Comparison of ENCODE assay signal across 18 mouse cellular contexts in the genomic region with DNA sequence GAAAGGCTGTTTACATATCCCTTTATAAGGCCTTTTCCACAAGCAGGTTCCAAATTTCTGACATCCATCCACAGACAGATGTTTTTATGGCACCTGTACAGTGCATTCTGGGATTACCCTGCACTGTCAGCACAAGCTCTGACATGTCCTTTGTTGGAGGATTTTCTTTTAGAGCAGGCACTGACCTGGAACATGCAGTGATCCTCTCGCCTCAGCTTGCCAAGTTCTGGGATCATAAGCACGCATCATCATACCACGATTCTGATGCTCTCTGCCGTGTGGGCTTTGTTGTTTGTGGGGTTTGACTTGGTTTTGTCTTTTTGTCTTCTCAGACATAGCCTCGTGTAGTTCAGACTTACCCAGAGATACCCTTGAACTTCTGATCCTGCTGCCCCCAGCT.
DNase-seq lines count a peak whose midpoint lies in the region; ATAC-seq and TF ChIP-seq lines count a peak whose summit lies in the region.
"Had no signal": no experiment of that assay in that cellular context is flagged by ENCODE, and none has a peak within 500 bp of the region (broad histone marks: within the 10 kb centered on the region; RNA-seq: fewer than 3 reads in every experiment).

No protein-coding gene starts in this region.

- H3K4me2 ChIP-seq in limb, embryonic 14.5 days (replicated peaks; ENCODE audit: low read depth, low read length, severe bottlenecking) = no peak overlapping the region
- H3K4me2 ChIP-seq in forebrain, postnatal 0 days (ENCODE audit: low read depth) = no peak overlapping the region
- H3K4me2 ChIP-seq in neural tube, embryonic 15.5 days = no peak overlapping the region
- no peak overlapping the region for H3K4me2 ChIP-seq in intestine, embryonic 16.5 days (ENCODE audit: low read depth, low read length)
- H3K4me2 ChIP-seq: heart, embryonic 11.5 days; limb, embryonic 15.5 days had no signal

- TF ChIP-seq CTCF in forebrain, postnatal 0 days (IDR thresholded peaks at IDR 0.05; ENCODE audit: low read depth) = no peak

- TF ChIP-seq POLR2A in limb, embryonic 14.5 days (IDR thresholded peaks at IDR 0.05; ENCODE audit: borderline replicate concordance, extremely low read depth, insufficient read depth, insufficient read length) = no peak

- 74% methylated on average over 5 of the region's 5 CpGs for WGBS in limb, embryonic 14.5 days
- 81% methylated on average over 5 of the region's 5 CpGs for WGBS in limb, embryonic 10.5 days
- 34% methylated on average over 5 of the region's 5 CpGs for WGBS in forebrain, postnatal 0 days
- 75% methylated on average over 5 of the region's 5 CpGs for WGBS in midbrain, embryonic 10.5 days
- WGBS in neural tube, embryonic 15.5 days = 67% methylated on average over 5 of the region's 5 CpGs
- 75% methylated on average over 5 of the region's 5 CpGs for WGBS in intestine, embryonic 16.5 days

- H3K4me3 ChIP-seq in limb, embryonic 14.5 days (replicated peaks; ENCODE audit: low read length) = no peak overlapping the region
- H3K4me3 ChIP-seq in limb, embryonic 10.5 days = no peak overlapping the region
- no peak overlapping the region for H3K4me3 ChIP-seq in forebrain, postnatal 0 days (ENCODE audit: low read depth, low read length)
- no peak overlapping the region for H3K4me3 ChIP-seq in midbrain, embryonic 10.5 days
- H3K4me3 ChIP-seq in neural tube, embryonic 15.5 days (replicated peaks) = no peak overlapping the region
- H3K4me3 ChIP-seq in intestine, embryonic 16.5 days (ENCODE audit: low read length) = no peak overlapping the region
- H3K4me3 ChIP-seq: limb, embryonic 15.5 days had no signal

- H3K9ac ChIP-seq in limb, embryonic 14.5 days (ENCODE audit: low read depth, low read length, severe bottlenecking) = no peak overlapping the region
- no peak overlapping the region for H3K9ac ChIP-seq in forebrain, postnatal 0 days
- no peak overlapping the region for H3K9ac ChIP-seq in neural tube, embryonic 15.5 days (replicated peaks)
- H3K9ac ChIP-seq in intestine, embryonic 16.5 days (ENCODE audit: low read depth, low read length) = no peak overlapping the region
- H3K9ac ChIP-seq: limb, embryonic 15.5 days had no signal

- peak; percentile 14 for DNase-seq in limb, embryonic 14.5 days (ENCODE audit: low spot score)
- DNase-seq in limb, embryonic 10.5 days (ENCODE audit: low spot score) = no peak
- peak; percentile 31 for DNase-seq in forebrain, postnatal 0 days
- DNase-seq in midbrain, embryonic 10.5 days (ENCODE audit: low spot score) = no peak
- no peak for DNase-seq in left cerebral cortex, adult 11 months (ENCODE audit: low spot score)
- DNase-seq in thymus, postnatal 0 days (ENCODE audit: low spot score) = no peak
- DNase-seq: cerebellum, adult 8-10 months; gastrocnemius, postnatal 25 days; heart, postnatal 36 days; kidney, adult 18-20 months; kidney, postnatal 4 days; lung, adult 18-20 months; lung, postnatal 4 days; right cerebral cortex, postnatal 4 days had no signal

- ATAC-seq in limb, embryonic 14.5 days (ENCODE audit: low FRiP score, low read depth) = no peak
- no peak for ATAC-seq in forebrain, postnatal 0 days
- ATAC-seq in neural tube, embryonic 15.5 days (ENCODE audit: low FRiP score) = no peak
- ATAC-seq in intestine, embryonic 16.5 days = no peak

- no peak overlapping the region for H3K27ac ChIP-seq in limb, embryonic 14.5 days (replicated peaks; ENCODE audit: low read depth, low read length)
- H3K27ac ChIP-seq in limb, embryonic 10.5 days = no peak overlapping the region
- H3K27ac ChIP-seq in forebrain, postnatal 0 days (ENCODE audit: low read depth, low read length) = peak overlapping the region; percentile 92
- H3K27ac ChIP-seq in midbrain, embryonic 10.5 days (replicated peaks) = peak overlapping the region; percentile 84
- peak overlapping the region; percentile 88 for H3K27ac ChIP-seq in neural tube, embryonic 15.5 days (replicated peaks)
- no peak overlapping the region for H3K27ac ChIP-seq in intestine, embryonic 16.5 days (ENCODE audit: low read length)
- H3K27ac ChIP-seq: limb, embryonic 15.5 days had no signal

- H3K36me3 ChIP-seq in limb, embryonic 14.5 days (ENCODE audit: control insufficient read depth, insufficient read depth, low read length) = no peaks in the 10 kb centered on the region
- H3K36me3 ChIP-seq in limb, embryonic 10.5 days = no peaks in the 10 kb centered on the region
- no peaks in the 10 kb centered on the region; the same call in 1 of the 2 replicates for H3K36me3 ChIP-seq in forebrain, postnatal 0 days (ENCODE audit: insufficient read depth)
- H3K36me3 ChIP-seq in midbrain, embryonic 10.5 days = no peaks in the 10 kb centered on the region
- H3K36me3 ChIP-seq in neural tube, embryonic 15.5 days = no peaks in the 10 kb centered on the region
- no peaks in the 10 kb centered on the region for H3K36me3 ChIP-seq in intestine, embryonic 16.5 days (ENCODE audit: control insufficient read depth, insufficient read depth, low read length)
- H3K36me3 ChIP-seq: limb, embryonic 15.5 days had no signal

- no peaks in the 10 kb centered on the region for H3K27me3 ChIP-seq in limb, embryonic 14.5 days (ENCODE audit: control insufficient read depth, insufficient read depth, low read length)
- no peaks in the 10 kb centered on the region for H3K27me3 ChIP-seq in limb, embryonic 10.5 days (ENCODE audit: low read depth, poor library complexity, severe bottlenecking)
- no peaks in the 10 kb centered on the region for H3K27me3 ChIP-seq in forebrain, postnatal 0 days (ENCODE audit: insufficient read depth, low read length)
- H3K27me3 ChIP-seq in midbrain, embryonic 10.5 days (ENCODE audit: low read depth, poor library complexity, severe bottlenecking) = no peaks in the 10 kb centered on the region
- no peaks in the 10 kb centered on the region for H3K27me3 ChIP-seq in neural tube, embryonic 15.5 days (replicated peaks)
- no peaks in the 10 kb centered on the region for H3K27me3 ChIP-seq in intestine, embryonic 16.5 days (replicated peaks; ENCODE audit: control insufficient read depth, insufficient read depth, low read length)
- H3K27me3 ChIP-seq: limb, embryonic 15.5 days had no signal

- no peaks in the 10 kb centered on the region for H3K9me3 ChIP-seq in limb, embryonic 14.5 days (ENCODE audit: control insufficient read depth, low read length)
- H3K9me3 ChIP-seq in limb, embryonic 10.5 days (replicated peaks) = no peaks in the 10 kb centered on the region
- no peaks in the 10 kb centered on the region for H3K9me3 ChIP-seq in forebrain, postnatal 0 days (ENCODE audit: low read length)
- H3K9me3 ChIP-seq in midbrain, embryonic 10.5 days (replicated peaks) = no peaks in the 10 kb centered on the region
- H3K9me3 ChIP-seq in neural tube, embryonic 15.5 days (replicated peaks) = no peaks in the 10 kb centered on the region
- H3K9me3 ChIP-seq in intestine, embryonic 16.5 days (ENCODE audit: control insufficient read depth, low read length) = no peaks in the 10 kb centered on the region
- H3K9me3 ChIP-seq: limb, embryonic 15.5 days had no signal

- H3K4me1 ChIP-seq in limb, embryonic 14.5 days (ENCODE audit: control insufficient read depth, insufficient read depth, low read length) = peaks cover 16% of the 10 kb centered on the region
- H3K4me1 ChIP-seq in limb, embryonic 10.5 days = peaks cover 29% of the 10 kb centered on the region
- H3K4me1 ChIP-seq in forebrain, postnatal 0 days (ENCODE audit: insufficient read depth) = peaks cover 31% of the 10 kb centered on the region
- peaks cover 64% of the 10 kb centered on the region for H3K4me1 ChIP-seq in midbrain, embryonic 10.5 days
- H3K4me1 ChIP-seq in neural tube, embryonic 15.5 days = peaks cover 45% of the 10 kb centered on the region
- no peaks in the 10 kb centered on the region for H3K4me1 ChIP-seq in intestine, embryonic 16.5 days (ENCODE audit: control insufficient read depth, insufficient read depth, low read length)

Comparison
In these comparisons a context has a peak if more than half of its experiments do, and no peak if none do; other contexts are left out.
1. DNase-seq: peak in limb, embryonic 14.5 days (single experiment) and forebrain, postnatal 0 days (single experiment); none in limb, embryonic 10.5 days (single experiment), midbrain, embryonic 10.5 days (single experiment), left cerebral cortex, adult 11 months (single experiment) and thymus, postnatal 0 days (single experiment).
2. H3K27ac ChIP-seq: peak in forebrain, postnatal 0 days (single experiment), midbrain, embryonic 10.5 days (single experiment) and neural tube, embryonic 15.5 days (single experiment); none in limb, embryonic 14.5 days (single experiment), limb, embryonic 10.5 days (single experiment) and intestine, embryonic 16.5 days (single experiment).